Mouse (Mus musculus) lung, adult 2 months (tissue): ENCODE measurements around the gene Gucy2c.

ENCODE experiments used
- CTCF ChIP-seq: fragments of 200-500 bp; IDR thresholded peaks from 2 replicates; pipeline ENCODE4 v1.5.1; 2011; ENCODE audit warnings: mild to moderate bottlenecking, low read length, control low read depth; ENCODE audit not compliant: insufficient read depth
- POLR2A ChIP-seq: fragments of 200-500 bp; IDR thresholded peaks from 2 replicates; pipeline ENCODE4 v1.6.1; 2011; ENCODE audit warnings: low read depth, mild to moderate bottlenecking, control low read depth, low read length, borderline replicate concordance; ENCODE audit errors: extremely low read depth

GRCm38 (mm10) chr6:136689790-136690413, 91.7 kb downstream of the Gucy2c start:
- no peak for TF ChIP-seq CTCF
- no peak for TF ChIP-seq POLR2A
